Mouse (Mus musculus) adrenal gland, adult 18-20 months (tissue): ENCODE data around the gene Lbx2. TPM values are rescaled to one million over a fixed set of nuclear protein-coding genes. Genes with fewer than 3 reads are reported as not detected.

Experiments
- DNase-seq, 2 experiments: peaks; one replicate each; pipeline ENCODE4 v3.0.0; 2021 to 2022; ENCODE audit warnings: low spot score in 2 of 2
- total RNA-seq, 2 experiments: library from RNA; stranded (reverse); gene quantifications; 1 replicate in 1 of 2; 2 replicates in 1 of 2; pipeline ENCODE4 v1.2.3; 2021

The Lbx2 gene
- total RNA-seq, 2 experiments from 2014 or later = 5.0 to 7.6 TPM

DNA sequence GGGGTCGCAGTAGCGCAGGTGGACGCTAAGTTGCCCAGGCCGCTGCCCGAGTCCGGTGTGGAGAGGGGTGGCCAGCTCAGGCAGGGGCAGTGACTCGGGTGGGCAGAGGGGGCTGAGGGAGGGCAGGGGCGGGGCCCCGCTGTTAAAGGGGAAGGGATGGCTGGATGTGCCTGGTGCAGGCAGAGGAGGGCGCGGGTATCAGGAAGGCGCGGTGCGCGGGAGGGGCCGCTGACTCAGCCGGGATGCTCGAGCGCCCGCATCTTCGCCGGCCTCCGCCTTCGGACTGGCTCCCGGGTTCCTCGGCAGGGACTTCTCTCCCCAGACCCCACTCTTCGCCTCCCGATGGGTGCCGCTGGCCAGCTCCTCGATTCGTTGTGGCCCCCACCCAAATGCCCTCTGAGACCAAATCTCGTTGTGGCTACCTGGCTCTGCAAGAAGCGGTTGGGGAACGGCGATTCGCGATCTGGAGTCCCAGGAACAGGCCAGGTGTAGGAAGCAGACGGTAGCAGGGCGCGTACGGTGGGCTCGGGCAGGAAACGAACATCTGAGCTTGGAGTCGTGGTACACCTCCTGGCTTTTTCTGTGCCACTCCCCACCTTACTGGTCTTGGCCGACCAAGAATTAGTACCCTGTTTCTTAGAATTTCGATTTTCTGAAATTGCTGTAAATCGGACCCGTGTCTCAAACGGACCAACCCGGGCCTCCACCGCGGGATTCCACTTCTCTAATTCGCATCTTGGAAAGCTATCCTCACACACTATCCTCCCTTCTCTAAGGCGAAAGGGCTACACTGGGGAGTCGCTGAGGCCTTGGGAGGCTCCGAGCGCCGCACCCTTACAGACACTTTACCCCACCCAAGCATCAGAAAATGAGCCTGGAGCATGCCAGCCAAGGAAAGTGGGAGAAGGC is 15.6 kb upstream of the Lbx2 start:
- DNase-seq = no peak

DNA sequence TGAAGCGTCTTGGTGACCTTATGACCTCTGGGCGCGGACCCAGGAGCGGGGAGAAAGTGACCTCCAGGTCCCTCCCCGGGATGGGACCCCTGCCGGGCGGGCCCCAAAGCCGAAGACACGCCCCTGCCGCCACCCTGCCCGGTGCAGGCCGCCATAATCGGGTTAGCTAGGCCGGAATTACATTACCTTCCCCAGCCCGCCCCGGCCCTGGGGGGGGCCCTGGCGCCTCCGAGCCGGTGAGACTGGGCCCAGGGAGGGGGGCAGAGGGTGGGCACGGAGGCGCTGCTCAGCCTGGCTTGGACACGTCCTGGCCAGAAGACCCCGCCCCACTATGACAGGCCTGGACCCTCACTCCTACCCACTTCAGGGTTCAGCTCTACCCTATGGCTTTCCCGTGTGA is 14.9 kb upstream of the Lbx2 start:
- DNase-seq = no peak

DNA sequence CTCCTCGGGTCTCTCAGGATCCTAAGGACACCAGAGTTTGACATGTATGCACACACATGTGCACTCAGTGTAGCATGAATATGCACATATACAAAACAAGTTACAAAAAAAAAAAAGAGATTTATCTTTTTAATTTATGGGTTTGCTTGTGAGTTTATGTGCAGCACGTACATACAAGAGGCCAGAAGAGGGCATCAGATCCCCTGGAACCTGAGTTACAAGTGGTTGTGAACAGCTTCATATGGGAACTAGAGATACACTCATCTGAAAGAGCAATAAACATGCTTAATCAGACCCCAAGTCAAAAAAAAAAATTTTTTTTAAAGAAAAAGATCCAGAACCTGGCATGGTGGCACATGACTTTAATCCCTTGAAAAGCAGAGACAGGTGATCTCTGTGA is 11.2 kb upstream of the Lbx2 start:
- DNase-seq = no peak

DNA sequence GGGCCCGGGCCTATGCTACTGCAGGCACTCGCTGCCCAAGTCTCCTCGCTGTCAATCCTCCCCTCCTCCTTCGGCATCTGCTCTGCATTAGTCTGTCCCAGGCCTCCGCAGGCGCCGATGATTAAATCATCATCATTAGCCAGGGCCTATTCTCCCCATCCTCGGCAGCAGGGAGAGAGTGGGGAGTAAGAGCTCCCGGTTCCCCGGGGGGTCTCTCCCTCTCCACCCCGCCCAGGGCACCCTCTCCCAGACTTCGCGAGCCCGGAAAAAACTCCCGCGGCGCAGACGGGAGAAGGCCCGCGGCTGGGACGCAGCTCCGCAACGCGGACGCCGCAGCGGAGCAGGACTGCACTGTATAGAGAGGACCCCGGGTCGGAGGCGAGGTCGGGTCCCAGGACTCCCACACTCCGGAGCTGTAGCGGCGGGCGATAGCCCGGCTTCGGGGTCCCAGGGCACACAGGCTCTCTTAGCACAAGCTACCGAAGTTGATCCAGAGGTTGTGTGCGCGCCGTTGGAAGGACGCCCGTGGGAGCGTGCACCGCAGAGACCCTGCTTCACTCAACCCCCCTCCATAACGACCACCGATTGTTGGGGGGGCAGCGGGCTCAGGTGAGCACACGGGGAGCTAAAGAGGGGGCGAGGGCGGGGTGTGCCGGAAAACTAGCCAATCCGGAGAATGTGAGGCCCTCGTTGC is 8.4 kb upstream of the Lbx2 start, which contains the start of gene Pcgf1:
Gene Pcgf1 (plus strand): TSS at position 240 of the 694 bp plus-strand sequence.
- peak; percentile 57 to 61 for DNase-seq

DNA sequence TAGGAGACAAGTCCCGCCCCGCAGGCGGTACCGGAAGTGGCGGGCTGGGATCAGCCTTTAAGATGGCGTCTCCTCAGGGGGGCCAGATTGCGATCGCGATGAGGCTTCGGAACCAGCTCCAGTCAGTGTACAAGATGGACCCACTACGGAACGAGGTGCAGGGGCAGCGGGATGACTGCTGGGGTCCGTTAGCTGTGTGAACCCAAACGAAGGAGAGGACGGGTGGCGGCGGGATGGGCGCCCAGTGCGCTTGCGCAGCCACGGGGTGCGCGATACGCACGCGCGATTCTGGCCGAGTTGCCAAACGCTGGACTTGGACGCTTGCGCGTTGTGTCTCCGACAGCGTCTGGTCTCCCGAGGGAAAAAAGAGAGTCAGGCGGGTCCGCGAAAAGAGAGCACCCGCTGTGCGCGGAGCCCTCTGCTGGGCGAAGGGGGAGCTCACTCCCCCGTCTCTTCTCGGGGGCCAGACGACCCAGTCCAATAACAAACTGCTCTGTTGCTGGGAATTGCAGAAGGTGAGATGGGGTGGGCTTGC is 7.8 kb upstream of the Lbx2 start:
- DNase-seq = peak; percentile 99

GRCm38 (mm10) chr6:83080210-83080609 is 6.0 kb upstream of the Lbx2 start:
- DNase-seq = no peak

GRCm38 (mm10) chr6:83083497-83083896 is 2.7 kb upstream of the Lbx2 start:
- DNase-seq = no peak

- DNase-seq = no peak
Measured at GRCm38 (mm10) chr6:83084477-83084876, 1.7 kb upstream of the Lbx2 start.

- DNase-seq = peak; percentile 55 to 62
Measured at GRCm38 (mm10) chr6:83087205-83087925, 1.2 kb downstream of the Lbx2 start.

GRCm38 (mm10) chr6:83087926-83088260 is 1.7 kb downstream of the Lbx2 start:
- DNase-seq = no peak

DNA sequence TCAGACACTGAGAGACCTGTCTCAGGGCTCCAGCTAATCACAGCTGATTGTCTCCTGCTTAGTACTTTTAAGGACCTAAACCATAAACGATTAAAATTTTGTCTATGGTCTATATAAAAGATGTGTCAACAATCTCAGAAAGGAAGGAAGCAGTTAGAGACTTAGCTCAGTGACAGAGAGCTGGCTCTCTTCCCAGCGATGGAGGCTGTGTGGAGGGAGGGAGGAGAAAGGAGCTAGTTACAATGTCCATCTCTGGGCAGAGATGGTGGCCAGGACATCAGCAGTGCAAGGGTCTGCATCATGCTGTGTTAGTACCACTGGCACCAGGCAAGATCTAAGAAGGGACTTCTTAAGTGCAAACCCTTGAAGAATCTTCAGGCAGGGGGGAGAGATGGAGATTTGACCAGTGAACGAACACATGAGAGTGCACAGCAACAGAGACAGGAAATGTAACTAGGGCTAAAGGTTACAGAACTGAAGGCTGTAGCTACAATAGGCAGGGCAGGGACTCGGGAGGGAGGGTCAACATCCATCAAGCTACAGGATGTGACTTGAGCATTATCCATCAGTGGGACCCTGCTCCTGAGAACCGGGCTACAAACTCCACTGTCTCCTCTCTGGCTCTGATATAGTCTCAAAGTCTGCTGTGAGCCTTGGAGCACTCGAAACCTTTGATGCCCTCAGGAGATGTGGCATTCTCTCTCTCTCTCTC is 6.4 kb downstream of the Lbx2 start:
- no peak for DNase-seq

DNA sequence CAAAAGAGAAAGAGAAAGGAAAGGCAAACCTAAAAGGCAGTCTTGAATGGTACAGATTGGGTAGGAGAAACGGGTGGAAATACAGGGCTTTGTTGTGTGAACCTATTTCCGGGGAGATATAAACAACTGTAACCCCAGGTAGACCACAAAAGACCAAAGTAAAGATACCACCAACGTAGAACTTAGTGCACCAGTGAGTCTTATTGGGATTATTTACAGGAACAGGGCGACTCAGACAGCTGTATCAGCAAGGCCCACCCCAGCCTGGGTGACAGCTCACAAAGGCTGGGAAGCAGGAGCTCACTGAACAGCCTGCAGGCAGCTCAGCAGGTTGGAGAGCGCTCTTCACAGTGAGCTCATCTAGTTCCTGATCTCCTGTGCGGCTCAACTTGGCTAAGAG is 9.8 kb downstream of the Lbx2 start:
- no peak for DNase-seq

GRCm38 (mm10) chr6:83098411-83098810 is 12.2 kb downstream of the Lbx2 start:
- peak in 1 of 2 experiments; percentile 43 for DNase-seq

DNA sequence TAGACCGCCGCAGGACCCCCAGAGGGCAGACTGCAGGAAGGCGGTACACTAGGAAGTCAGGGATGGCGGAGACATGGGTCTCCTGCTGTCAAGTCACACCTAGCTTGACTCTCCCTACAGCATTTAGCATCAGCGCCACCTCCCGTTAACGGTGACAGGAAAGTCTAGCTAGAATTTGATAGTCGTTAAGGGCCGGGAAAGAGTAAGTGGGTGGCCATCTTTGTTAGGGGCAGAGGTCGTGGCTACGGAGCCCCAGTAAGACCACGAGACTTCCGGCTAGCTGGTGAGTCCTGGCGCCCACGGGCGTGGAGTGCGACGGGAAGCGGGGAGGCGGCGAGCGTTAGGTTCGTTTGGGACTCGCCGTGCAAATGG is 15.1 kb downstream of the Lbx2 start, which contains the start of the genes Ccdc142 and Gm42688:
Gene Ccdc142 (plus strand): TSS at position 286 of the 372 bp plus-strand sequence.
Gene Gm42688 (plus strand): TSS at position 302 of the 372 bp plus-strand sequence.
- DNase-seq = peak; percentile 81

- peak; percentile 66 for DNase-seq
Measured at GRCm38 (mm10) chr6:83101688-83102556, 15.8 kb downstream of the Lbx2 start.

DNA sequence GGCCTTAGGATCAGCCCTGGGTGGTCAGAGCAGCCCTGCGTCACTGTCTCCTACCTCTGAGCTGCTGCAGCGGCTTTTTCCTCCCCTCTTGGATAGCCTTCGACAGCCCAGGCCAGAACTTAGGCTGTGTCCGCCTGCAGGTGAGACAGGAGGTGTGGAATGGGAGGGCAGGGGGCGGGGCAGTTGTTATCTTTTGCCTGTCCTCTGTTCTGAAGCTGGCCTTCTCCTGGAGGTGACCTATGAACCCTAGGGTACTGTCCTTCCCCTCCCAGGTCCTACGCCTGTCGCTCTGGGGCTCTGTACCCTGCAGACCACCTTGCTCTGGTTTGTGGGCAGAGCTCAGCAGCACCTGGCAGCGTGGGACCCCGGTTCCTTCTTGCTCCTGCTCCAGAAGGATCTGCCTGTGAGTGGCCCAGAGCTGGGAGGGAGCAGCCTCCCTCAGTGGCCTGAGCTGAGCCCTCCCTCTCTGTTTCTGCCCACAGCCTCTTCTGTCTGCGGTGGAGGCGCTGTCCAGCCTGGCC is 17.0 kb downstream of the Lbx2 start:
- no peak for DNase-seq

DNA sequence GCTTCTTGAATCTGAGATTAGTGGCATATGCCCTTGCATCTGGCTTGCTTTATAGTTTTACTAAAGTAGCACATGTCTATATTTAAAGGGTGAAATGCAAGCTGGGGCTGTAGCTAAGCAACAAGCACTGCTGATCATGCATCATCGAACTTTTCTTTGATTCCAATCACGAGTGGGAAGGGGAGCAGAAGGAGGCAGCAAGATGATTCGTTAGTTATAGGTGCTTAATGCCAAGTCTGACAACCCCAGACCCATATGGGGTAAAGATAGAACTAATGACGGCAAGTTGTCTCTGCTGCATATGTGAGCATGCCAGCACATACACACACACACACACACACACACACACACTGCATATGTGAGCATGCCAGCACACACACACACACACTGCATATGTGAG is 18.0 kb downstream of the Lbx2 start:
- no peak for DNase-seq

GRCm38 (mm10) chr6:83107566-83108400 is 21.6 kb downstream of the Lbx2 start:
- peak; percentile 79 to 80 for DNase-seq
